Mouse (Mus musculus): ENCODE measurements at regions not wholly inside any gene's neighbourhood (a gene's known extent, or its start where the extent isn't known, plus 50 kb on each side); places are given as distances from the start of the nearest gene placed in this dataset.

- no peak for DNase-seq (ENCODE audit: low spot score in 2 of 2)
These were observed 717.5 kb downstream of the Vrk1 start for GRCm38 (mm10) chr12:106727486-106727885.

- DNase-seq (ENCODE audit: low spot score in 2 of 2): no peak
These were observed 719.7 kb downstream of the Vrk1 start for GRCm38 (mm10) chr12:106729686-106730085.

GRCm38 (mm10) chr12:106732108-106732857 is 722.3 kb downstream of the Vrk1 start:
- no peak for DNase-seq (ENCODE audit: low spot score in 2 of 2)

- DNase-seq (ENCODE audit: low spot score in 2 of 2): no peak
These were observed 738.7 kb downstream of the Vrk1 start for GRCm38 (mm10) chr12:106748765-106749164.

GRCm38 (mm10) chr12:106763552-106763951 is 724.9 kb upstream of the 3110018I06Rik start:
- no peak for DNase-seq (ENCODE audit: low spot score in 2 of 2)

GRCm38 (mm10) chr12:106764516-106764915 is 723.9 kb upstream of the 3110018I06Rik start:
- DNase-seq (ENCODE audit: low spot score in 2 of 2): no peak

GRCm38 (mm10) chr12:106773536-106773935 is 714.9 kb upstream of the 3110018I06Rik start:
- no peak for DNase-seq (ENCODE audit: low spot score in 2 of 2)

GRCm38 (mm10) chr12:106796596-106796995 is 691.8 kb upstream of the 3110018I06Rik start:
- DNase-seq (ENCODE audit: low spot score in 2 of 2): no peak

- DNase-seq (ENCODE audit: low spot score in 2 of 2): no peak
These were observed 668.7 kb upstream of the 3110018I06Rik start for GRCm38 (mm10) chr12:106819736-106820135.

GRCm38 (mm10) chr12:106822311-106822710 is 666.1 kb upstream of the 3110018I06Rik start:
- no peak for DNase-seq (ENCODE audit: low spot score in 2 of 2)

GRCm38 (mm10) chr12:106828542-106828941 is 659.9 kb upstream of the 3110018I06Rik start:
- DNase-seq (ENCODE audit: low spot score in 2 of 2): no peak

GRCm38 (mm10) chr12:106829323-106829722 is 659.1 kb upstream of the 3110018I06Rik start:
- DNase-seq (ENCODE audit: low spot score in 2 of 2): no peak

GRCm38 (mm10) chr12:106835241-106835640 is 653.2 kb upstream of the 3110018I06Rik start:
- DNase-seq (ENCODE audit: low spot score in 2 of 2): no peak

GRCm38 (mm10) chr12:106839618-106840017 is 648.8 kb upstream of the 3110018I06Rik start:
- DNase-seq (ENCODE audit: low spot score in 2 of 2): no peak

GRCm38 (mm10) chr12:106840150-106840651 is 648.2 kb upstream of the 3110018I06Rik start:
- no peak for DNase-seq (ENCODE audit: low spot score in 2 of 2)

- no peak for DNase-seq (ENCODE audit: low spot score in 2 of 2)
These were observed 646.4 kb upstream of the 3110018I06Rik start for GRCm38 (mm10) chr12:106841996-106842395.

GRCm38 (mm10) chr12:106842396-106842795 is 646.0 kb upstream of the 3110018I06Rik start:
- no peak for DNase-seq (ENCODE audit: low spot score in 2 of 2)

- DNase-seq (ENCODE audit: low spot score in 2 of 2): peak in 1 of 2 experiments; percentile 30
These were observed 636.8 kb upstream of the 3110018I06Rik start for GRCm38 (mm10) chr12:106851666-106852065.

GRCm38 (mm10) chr12:106852736-106853135 is 635.7 kb upstream of the 3110018I06Rik start:
- no peak for DNase-seq (ENCODE audit: low spot score in 2 of 2)

- no peak for DNase-seq (ENCODE audit: low spot score in 2 of 2)
These were observed 634.7 kb upstream of the 3110018I06Rik start for GRCm38 (mm10) chr12:106853711-106854240.

- no peak for DNase-seq (ENCODE audit: low spot score in 2 of 2)
These were observed 632.9 kb upstream of the 3110018I06Rik start for GRCm38 (mm10) chr12:106855520-106855919.

- no peak for DNase-seq (ENCODE audit: low spot score in 2 of 2)
These were observed 626.8 kb upstream of the 3110018I06Rik start for GRCm38 (mm10) chr12:106861638-106862037.

- no peak for DNase-seq (ENCODE audit: low spot score in 2 of 2)
These were observed 624.4 kb upstream of the 3110018I06Rik start for GRCm38 (mm10) chr12:106864076-106864475.
